Mouse (Mus musculus) C2C12 (cell line): ENCODE measurements around the gene Epha4.

ENCODE experiments used
- CEBPB ChIP-seq: IDR thresholded peaks from one replicate; pipeline ENCODE4 v1.6.1; 2011; ENCODE audit warnings: low read depth, mild to moderate bottlenecking, control low read depth, moderate library complexity
- CTCF ChIP-seq: IDR thresholded peaks from one replicate; pipeline ENCODE4 v1.5.1; 2011; ENCODE audit not compliant: control insufficient read depth, insufficient read depth, insufficient read length
- FOSL1 ChIP-seq: IDR thresholded peaks from one replicate; pipeline ENCODE4 v1.8.0; 2011; ENCODE audit warnings: mild to moderate bottlenecking, low read length; ENCODE audit not compliant: poor library complexity, insufficient read depth, severe bottlenecking
- MAX ChIP-seq: IDR thresholded peaks from one replicate; pipeline ENCODE4 v1.6.1; 2011; ENCODE audit warnings: mild to moderate bottlenecking, control low read depth
- MYOD1 ChIP-seq: IDR thresholded peaks from one replicate; pipeline ENCODE4 v1.6.1; 2011; ENCODE audit warnings: low read depth; ENCODE audit not compliant: control insufficient read depth, insufficient read length
- MYOG ChIP-seq: IDR thresholded peaks from one replicate; pipeline ENCODE4 v1.6.1; 2011; ENCODE audit not compliant: control insufficient read depth, insufficient read length; ENCODE audit errors: extremely low read depth
- USF1 ChIP-seq: IDR thresholded peaks from one replicate; pipeline ENCODE4 v1.6.1; 2011; ENCODE audit warnings: low read depth, mild to moderate bottlenecking, control low read depth, moderate library complexity

- no peak for TF ChIP-seq CTCF
- TF ChIP-seq CEBPB, result no peak
- no peak for TF ChIP-seq MAX
- no peak for TF ChIP-seq MYOD1
- no peak for TF ChIP-seq MYOG
- TF ChIP-seq USF1, result no peak
- TF ChIP-seq FOSL1, result no peak
Measured at GRCm38 (mm10) chr1:77535905-77536304, 21.0 kb upstream of the Epha4 start.
